Mouse (Mus musculus): ENCODE data around the gene Pex3. TPM values are rescaled to one million over a fixed set of nuclear protein-coding genes. Genes with fewer than 3 reads are reported as not detected.
"Not testable (repeated sequence)": the region's sequence is repeated elsewhere in the genome, so short reads cannot be mapped to it uniquely, and the experiment has no call there.

The Pex3 gene
- polyA plus RNA-seq, 1 experiment from 2014 or later: 22.4 TPM

DNA sequence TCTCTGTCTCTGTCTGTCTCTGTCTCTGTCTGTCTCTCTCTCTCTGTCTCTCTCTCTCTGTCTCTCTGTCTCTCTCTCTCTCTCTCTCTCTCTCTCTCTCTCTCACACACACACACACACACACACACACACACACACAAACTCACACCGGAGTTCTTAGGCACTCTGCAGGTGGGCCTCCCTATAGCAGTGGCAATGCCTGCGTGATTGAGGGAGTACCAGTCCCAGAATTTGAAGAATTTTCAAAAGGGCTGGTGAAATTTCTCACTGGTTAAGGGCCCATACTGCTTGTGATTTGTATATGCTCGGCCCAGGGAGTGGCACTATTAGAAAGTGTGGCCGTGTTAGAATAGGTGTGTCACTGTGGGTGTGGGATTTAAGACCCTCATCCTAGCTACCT is 51.4 kb downstream of the Pex3 start:
- 52% methylated on average over 4 of the region's 4 CpGs for WGBS (ENCODE audit: insufficient replicate concordance)
- H3K4me1 ChIP-seq (ENCODE audit: control insufficient read depth, insufficient read depth, low read length); H3K27me3 ChIP-seq (ENCODE audit: control insufficient read depth, insufficient read depth, low read length); H3K27ac ChIP-seq (ENCODE audit: low read depth, low read length); ATAC-seq (replicated peaks; ENCODE audit: insufficient number of reproducible peaks, low FRiP score, low TSS enrichment); H3K9me3 ChIP-seq (replicated peaks; ENCODE audit: control insufficient read depth, low read length); H3K36me3 ChIP-seq (ENCODE audit: control insufficient read depth, insufficient read depth, low read length): not testable (repeated sequence)
- peak overlapping the region; percentile 65 for H3K4me3 ChIP-seq (ENCODE audit: low read depth, low read length)
- H3K4me2 ChIP-seq: peak overlapping the region; percentile 88
- H3K9ac ChIP-seq (ENCODE audit: low read depth, low read length): peak overlapping the region; percentile 68

DNA sequence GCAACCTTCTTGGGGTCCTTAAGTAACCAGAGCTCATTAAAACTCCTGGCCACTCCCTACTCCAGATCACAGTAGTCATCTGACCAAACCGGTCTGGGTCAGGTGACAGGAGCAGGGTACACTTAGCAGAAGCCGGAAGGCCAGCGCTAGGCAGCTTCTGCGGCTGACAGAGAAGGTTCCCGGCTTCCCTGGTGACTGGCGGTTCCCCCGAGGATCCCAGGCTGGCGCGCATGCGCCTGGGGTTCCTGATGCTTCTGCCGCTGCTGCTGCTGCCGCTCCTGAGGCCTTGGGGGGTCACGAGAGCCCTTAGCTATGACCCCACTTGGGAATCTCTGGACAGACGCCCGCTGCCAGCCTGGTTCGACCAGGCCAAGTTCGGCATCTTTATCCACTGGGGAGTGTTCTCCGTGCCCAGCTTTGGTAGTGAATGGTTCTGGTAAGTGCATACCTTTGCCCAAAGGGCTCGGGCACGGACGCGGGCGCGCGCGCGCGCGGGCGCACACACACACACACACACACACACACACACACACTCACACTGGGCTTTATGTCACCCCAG is 51.9 kb downstream of the Pex3 start:
- peak overlapping the region; percentile 65 for H3K4me3 ChIP-seq (ENCODE audit: low read depth, low read length)
- peak overlapping the region; percentile 88 for H3K4me2 ChIP-seq
- no peaks in the 10 kb centered on the region for H3K4me1 ChIP-seq (ENCODE audit: control insufficient read depth, insufficient read depth, low read length)
- no peaks in the 10 kb centered on the region for H3K27me3 ChIP-seq (ENCODE audit: control insufficient read depth, insufficient read depth, low read length)
- ATAC-seq (replicated peaks; ENCODE audit: insufficient number of reproducible peaks, low FRiP score, low TSS enrichment): peak; percentile 80
- H3K9me3 ChIP-seq (replicated peaks; ENCODE audit: control insufficient read depth, low read length): no peaks in the 10 kb centered on the region
- H3K27ac ChIP-seq (ENCODE audit: low read depth, low read length): no peak overlapping the region; the same call in 1 of the 2 replicates
- no peaks in the 10 kb centered on the region; the same call in 1 of the 2 replicates for H3K36me3 ChIP-seq (ENCODE audit: control insufficient read depth, insufficient read depth, low read length)
- WGBS (ENCODE audit: insufficient replicate concordance): 1% methylated on average over 29 of the region's 30 CpGs
- H3K9ac ChIP-seq (ENCODE audit: low read depth, low read length): peak overlapping the region; percentile 68

DNA sequence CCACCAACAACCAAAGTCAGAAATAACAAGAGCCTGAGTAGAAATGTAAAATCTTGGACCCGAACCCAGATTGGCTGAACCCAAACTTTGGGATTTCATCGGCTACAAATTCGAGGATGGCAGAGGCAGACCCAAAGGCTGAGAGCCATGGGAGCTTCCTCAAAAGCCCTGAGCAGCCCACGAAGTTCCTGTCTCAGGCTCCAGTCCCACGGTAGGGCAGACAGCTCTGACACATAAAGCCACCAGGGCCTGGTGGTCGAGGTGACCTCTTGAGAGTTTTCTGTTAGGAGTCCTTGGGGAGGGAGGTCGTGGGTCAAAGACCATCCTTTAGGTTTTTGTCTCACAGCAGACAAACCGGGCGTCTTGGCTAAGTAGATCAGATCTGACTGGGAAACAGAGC is 52.5 kb downstream of the Pex3 start:
- Histone ChIP-seq H3K4me1 (ENCODE audit: control insufficient read depth, insufficient read depth, low read length) (no peaks in the 10 kb centered on the region), H3K4me3 (ENCODE audit: low read depth, low read length) (peak overlapping the region; percentile 65), H3K27ac (ENCODE audit: low read depth, low read length) (no peak overlapping the region), H3K36me3 (ENCODE audit: control insufficient read depth, insufficient read depth, low read length) (no peaks in the 10 kb centered on the region), H3K9me3 (replicated peaks; ENCODE audit: control insufficient read depth, low read length) (no peaks in the 10 kb centered on the region), H3K4me2 (peak overlapping the region; percentile 88), H3K27me3 (ENCODE audit: control insufficient read depth, insufficient read depth, low read length) (no peaks in the 10 kb centered on the region), H3K9ac (ENCODE audit: low read depth, low read length) (peak overlapping the region; percentile 68; the same call in 1 of the 2 replicates)
- WGBS (ENCODE audit: insufficient replicate concordance): 44% methylated on average over 9 of the region's 9 CpGs
- ATAC-seq (replicated peaks; ENCODE audit: insufficient number of reproducible peaks, low FRiP score, low TSS enrichment): no peak; the same call in 1 of the 2 replicates

DNA sequence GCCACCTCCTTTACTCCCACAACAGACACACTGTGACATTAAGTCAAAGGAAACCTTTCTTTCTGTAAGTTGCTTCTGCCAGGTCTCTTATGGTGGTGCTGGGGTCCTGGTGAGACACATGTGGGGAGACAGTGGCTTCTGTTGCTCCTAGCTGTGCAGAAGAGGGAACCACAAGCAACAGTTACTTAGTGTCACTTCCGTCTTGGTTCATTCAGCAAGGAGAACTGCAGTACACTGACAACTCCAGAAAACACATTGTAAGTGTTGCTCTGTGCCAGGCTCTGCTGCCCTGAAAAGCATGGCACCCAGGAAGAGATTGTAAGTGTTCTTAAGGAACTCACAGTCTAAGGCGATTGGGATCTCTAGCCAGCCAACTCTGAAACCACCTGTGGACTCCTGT is 53.6 kb downstream of the Pex3 start, which contains the start of gene Fuca2:
Gene Fuca2, plus strand, starts transcription at position 210 of the 400 bp plus-strand sequence.
- H3K9ac ChIP-seq (ENCODE audit: low read depth, low read length): no peak within 1 kb of the TSS
- H3K27ac ChIP-seq (ENCODE audit: low read depth, low read length): no peak within 1 kb of the TSS
- no peaks in the 10 kb centered on the region for H3K4me1 ChIP-seq (ENCODE audit: control insufficient read depth, insufficient read depth, low read length)
- no peak within 1 kb of the TSS for H3K4me3 ChIP-seq (ENCODE audit: low read depth, low read length)
- H3K9me3 ChIP-seq (replicated peaks; ENCODE audit: control insufficient read depth, low read length): no peaks in the 10 kb centered on the region
- no peaks in the 10 kb centered on the region for H3K36me3 ChIP-seq (ENCODE audit: control insufficient read depth, insufficient read depth, low read length)
- WGBS (ENCODE audit: insufficient replicate concordance): 83% methylated on average over 2 of the region's 2 CpGs
- H3K4me2 ChIP-seq: no peak within 1 kb of the TSS; the same call in 1 of the 2 replicates
- H3K27me3 ChIP-seq (ENCODE audit: control insufficient read depth, insufficient read depth, low read length): no peaks in the 10 kb centered on the region
- ATAC-seq (replicated peaks; ENCODE audit: insufficient number of reproducible peaks, low FRiP score, low TSS enrichment): no peak

DNA sequence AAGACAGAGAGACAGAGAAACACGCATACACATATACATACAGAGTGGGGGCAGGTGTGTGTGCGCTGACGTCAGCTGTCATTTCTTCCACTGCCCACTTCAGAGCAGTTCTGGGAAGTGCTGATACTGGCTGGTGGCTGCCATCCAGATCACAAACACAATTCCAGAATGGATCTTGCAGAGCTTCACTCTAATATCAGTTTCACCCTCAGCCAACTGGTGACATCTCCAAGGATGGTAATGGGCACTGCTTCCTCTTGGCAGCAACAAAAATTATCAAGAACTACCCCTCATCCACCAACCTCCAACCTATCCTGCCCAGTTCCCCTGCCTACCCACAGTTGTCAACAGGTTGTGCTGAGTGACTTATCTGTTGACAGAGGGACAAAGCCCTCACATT is 56.6 kb downstream of the Pex3 start:
- WGBS (ENCODE audit: insufficient replicate concordance): 85% methylated on average over 3 of the region's 3 CpGs
- no peak for ATAC-seq (replicated peaks; ENCODE audit: insufficient number of reproducible peaks, low FRiP score, low TSS enrichment)

DNA sequence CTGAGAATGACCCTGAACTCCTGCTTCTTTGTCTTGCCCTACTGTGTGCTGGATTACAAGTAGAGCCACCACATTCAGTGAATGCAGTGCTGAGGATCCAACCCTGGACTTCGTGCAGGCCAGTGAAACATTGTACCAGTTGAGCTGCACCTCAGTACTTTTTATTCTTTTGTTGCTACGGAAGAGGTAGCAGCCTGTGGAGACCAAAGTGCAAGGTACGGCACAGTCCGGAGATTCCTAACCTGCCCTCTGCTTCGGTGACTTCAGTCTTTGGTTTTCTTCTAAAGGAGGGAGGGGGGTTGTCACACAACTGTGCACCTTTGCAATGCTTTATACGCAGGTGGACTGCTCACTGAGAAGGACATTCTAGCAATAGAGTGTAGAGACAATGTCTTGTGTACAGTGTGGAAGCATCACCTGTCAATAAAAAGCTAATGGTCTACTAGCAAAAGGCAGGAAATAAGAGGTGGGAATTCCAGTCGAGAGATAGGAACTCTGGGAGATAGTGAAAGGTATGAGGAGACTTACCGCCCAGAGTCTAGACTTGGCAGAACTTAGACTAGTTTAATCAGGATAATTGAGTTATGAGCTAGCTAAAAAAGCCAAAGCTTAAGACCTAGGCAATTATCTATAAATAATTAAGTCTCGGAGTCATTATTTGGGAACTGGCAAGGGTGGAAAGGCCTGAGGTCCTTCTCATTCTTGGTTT is 58.8 kb downstream of the Pex3 start:
- Histone ChIP-seq H3K4me1 (ENCODE audit: control insufficient read depth, insufficient read depth, low read length) (no peaks in the 10 kb centered on the region; the same call in 1 of the 2 replicates), H3K36me3 (ENCODE audit: control insufficient read depth, insufficient read depth, low read length) (no peaks in the 10 kb centered on the region), H3K9me3 (replicated peaks; ENCODE audit: control insufficient read depth, low read length) (no peaks in the 10 kb centered on the region), H3K27ac (ENCODE audit: low read depth, low read length) (no peak overlapping the region), H3K4me2 (no peak overlapping the region), H3K27me3 (ENCODE audit: control insufficient read depth, insufficient read depth, low read length) (no peaks in the 10 kb centered on the region), H3K4me3 (ENCODE audit: low read depth, low read length) (no peak overlapping the region), H3K9ac (ENCODE audit: low read depth, low read length) (no peak overlapping the region)
- ATAC-seq (replicated peaks; ENCODE audit: insufficient number of reproducible peaks, low FRiP score, low TSS enrichment): no peak
- 82% methylated on average over 9 of the region's 9 CpGs for WGBS (ENCODE audit: insufficient replicate concordance)

More for the DNA sequence above, 56.6 kb downstream of the Pex3 start:
- Histone ChIP-seq H3K9me3 (replicated peaks; ENCODE audit: control insufficient read depth, low read length) (no peaks in the 10 kb centered on the region), H3K27ac (ENCODE audit: low read depth, low read length) (no peak overlapping the region), H3K4me2 (no peak overlapping the region), H3K36me3 (ENCODE audit: control insufficient read depth, insufficient read depth, low read length) (no peaks in the 10 kb centered on the region), H3K9ac (ENCODE audit: low read depth, low read length) (no peak overlapping the region), H3K27me3 (ENCODE audit: control insufficient read depth, insufficient read depth, low read length) (no peaks in the 10 kb centered on the region), H3K4me1 (ENCODE audit: control insufficient read depth, insufficient read depth, low read length) (no peaks in the 10 kb centered on the region), H3K4me3 (ENCODE audit: low read depth, low read length) (no peak overlapping the region)

DNA sequence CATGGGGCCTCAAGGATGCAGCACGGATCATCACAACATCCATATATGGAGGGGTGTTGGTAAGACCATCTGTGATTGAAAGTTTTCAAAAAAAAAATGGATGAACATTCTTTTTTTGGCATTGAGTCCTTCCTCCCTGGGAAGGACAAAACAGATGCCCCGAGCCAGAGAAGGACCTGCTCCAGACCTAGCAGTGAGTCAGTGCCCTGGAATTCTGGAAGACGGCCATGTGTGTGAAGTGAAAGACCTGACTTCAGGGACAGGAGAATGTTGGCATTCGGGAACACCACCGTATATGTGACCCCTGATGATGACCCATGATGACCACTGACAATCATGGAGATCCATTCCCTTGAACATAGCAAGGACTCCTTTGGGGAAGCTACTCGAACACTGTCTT is 63.3 kb downstream of the Pex3 start:
- ATAC-seq (replicated peaks; ENCODE audit: insufficient number of reproducible peaks, low FRiP score, low TSS enrichment): no peak
- H3K4me1 ChIP-seq (ENCODE audit: control insufficient read depth, insufficient read depth, low read length): no peaks in the 10 kb centered on the region; the same call in none of the 2 replicates
- no peak overlapping the region for H3K4me3 ChIP-seq (ENCODE audit: low read depth, low read length)
- H3K27ac ChIP-seq (ENCODE audit: low read depth, low read length): no peak overlapping the region
- H3K27me3 ChIP-seq (ENCODE audit: control insufficient read depth, insufficient read depth, low read length): no peaks in the 10 kb centered on the region
- H3K36me3 ChIP-seq (ENCODE audit: control insufficient read depth, insufficient read depth, low read length): no peaks in the 10 kb centered on the region
- H3K9ac ChIP-seq (ENCODE audit: low read depth, low read length): no peak overlapping the region
- WGBS (ENCODE audit: insufficient replicate concordance): 60% methylated on average over 6 of the region's 6 CpGs
- H3K9me3 ChIP-seq (replicated peaks; ENCODE audit: control insufficient read depth, low read length): no peaks in the 10 kb centered on the region
- no peak overlapping the region for H3K4me2 ChIP-seq

DNA sequence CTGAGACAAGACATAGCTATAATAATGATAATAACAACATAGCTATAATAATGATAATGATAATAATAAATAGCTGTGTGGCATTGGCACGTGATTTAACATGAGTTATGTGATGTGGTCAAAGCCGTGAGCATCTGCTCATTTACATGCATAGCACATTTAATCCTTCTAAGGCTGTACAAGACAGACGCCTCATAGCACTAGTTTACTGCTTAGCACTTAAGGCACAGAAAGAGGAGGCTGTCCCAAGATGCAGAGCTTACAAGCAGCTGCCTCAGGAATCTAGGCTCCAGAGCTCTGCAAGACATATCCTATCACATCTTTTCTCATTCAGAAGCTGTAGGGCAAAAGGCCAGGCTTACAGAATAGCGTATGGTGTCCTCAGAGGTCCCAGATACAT is 67.0 kb downstream of the Pex3 start:
- Histone ChIP-seq H3K4me3 (ENCODE audit: low read depth, low read length) (no peak overlapping the region), H3K9me3 (replicated peaks; ENCODE audit: control insufficient read depth, low read length) (no peaks in the 10 kb centered on the region), H3K36me3 (ENCODE audit: control insufficient read depth, insufficient read depth, low read length) (no peaks in the 10 kb centered on the region), H3K4me1 (ENCODE audit: control insufficient read depth, insufficient read depth, low read length) (no peaks in the 10 kb centered on the region; the same call in none of the 2 replicates), H3K4me2 (no peak overlapping the region), H3K9ac (ENCODE audit: low read depth, low read length) (no peak overlapping the region), H3K27ac (ENCODE audit: low read depth, low read length) (no peak overlapping the region), H3K27me3 (ENCODE audit: control insufficient read depth, insufficient read depth, low read length) (no peaks in the 10 kb centered on the region)
- 76% methylated on average over 4 of the region's 4 CpGs for WGBS (ENCODE audit: insufficient replicate concordance)
- no peak for ATAC-seq (replicated peaks; ENCODE audit: insufficient number of reproducible peaks, low FRiP score, low TSS enrichment)
